Mouse (Mus musculus): ENCODE data around the gene Nup88.

Gene Nup88

DNA sequence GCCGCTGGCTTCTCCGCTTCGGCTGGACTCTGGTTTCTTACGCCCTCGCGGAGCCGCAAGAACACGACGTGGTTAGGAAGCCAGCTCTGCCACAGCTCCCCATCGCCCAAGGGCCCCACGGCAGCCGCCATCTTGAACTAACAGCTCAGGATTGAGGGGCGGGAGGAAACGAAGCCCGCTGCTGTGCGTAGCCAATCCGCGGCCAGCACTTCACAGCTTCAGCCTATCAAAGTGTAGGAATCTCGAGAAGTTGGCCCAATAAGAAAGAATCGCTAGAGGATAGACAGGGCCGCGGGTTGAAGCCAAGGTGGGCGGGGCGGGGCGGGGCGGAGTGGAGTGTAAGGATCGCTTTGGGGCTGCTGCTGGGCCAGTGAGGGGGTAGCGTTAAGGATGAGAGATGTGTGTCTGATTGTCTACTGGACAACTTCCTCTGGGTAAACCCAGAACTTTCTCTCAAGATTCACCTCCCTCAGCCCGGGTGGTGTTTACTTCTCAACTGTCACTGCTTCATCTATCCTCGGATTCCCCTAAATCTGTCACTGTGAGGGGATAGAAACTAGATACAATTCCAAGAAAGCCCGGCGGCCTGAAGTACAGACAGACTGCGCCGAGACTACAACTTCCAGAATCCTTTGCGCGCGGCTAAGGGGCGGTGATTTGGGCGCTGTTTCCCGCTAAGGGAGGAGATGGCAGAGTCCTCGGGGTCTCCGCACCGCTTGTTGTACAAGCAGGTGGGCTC, at the start of gene Nup88, which contains the start of gene Rpain:
Gene Nup88, minus strand, starts transcription at position 153 of the 739 bp plus-strand sequence.
Gene Rpain, plus strand, starts transcription at position 393 of the 739 bp plus-strand sequence.
- DNase-seq (ENCODE audit: low spot score in 2 of 2), result peak; percentile 88 to 91

DNA sequence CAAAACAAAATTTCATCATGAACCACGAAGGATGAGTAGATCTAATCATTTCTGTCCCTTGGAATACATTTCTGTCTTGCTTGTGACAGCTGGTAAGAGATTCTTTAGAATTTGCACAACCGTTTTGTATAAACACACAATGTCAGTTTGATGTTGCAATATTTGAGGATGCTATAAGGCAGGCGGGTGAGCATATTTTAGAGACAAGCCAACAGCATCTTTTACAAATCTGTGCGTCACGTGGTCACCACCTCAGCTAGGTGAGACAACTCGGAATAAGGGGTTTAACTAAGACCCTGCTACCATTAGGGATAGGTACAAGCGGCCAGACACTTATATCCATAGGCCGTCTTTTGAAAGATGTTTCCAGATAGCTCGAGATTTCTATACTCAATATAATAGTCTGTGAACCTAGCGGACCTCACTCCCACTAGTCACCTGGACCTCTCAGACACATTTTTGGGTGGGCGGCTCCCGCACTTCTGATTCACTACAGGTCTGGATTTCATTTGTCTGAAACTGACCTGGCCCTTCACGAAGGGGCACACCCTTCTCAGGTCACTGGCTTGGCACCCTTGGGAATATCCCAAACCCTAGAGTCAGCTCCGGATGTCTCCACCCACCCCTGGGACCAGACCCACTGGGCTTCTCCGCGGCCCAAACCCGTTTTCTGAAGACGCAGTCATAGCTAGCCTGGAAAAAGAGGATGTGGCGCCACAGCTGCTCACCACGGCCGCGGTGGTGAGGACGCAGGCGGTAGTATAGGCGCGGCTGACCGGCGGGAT, 48.8 kb upstream of the Nup88 start:
- no peak for DNase-seq (ENCODE audit: low spot score in 2 of 2)

DNA sequence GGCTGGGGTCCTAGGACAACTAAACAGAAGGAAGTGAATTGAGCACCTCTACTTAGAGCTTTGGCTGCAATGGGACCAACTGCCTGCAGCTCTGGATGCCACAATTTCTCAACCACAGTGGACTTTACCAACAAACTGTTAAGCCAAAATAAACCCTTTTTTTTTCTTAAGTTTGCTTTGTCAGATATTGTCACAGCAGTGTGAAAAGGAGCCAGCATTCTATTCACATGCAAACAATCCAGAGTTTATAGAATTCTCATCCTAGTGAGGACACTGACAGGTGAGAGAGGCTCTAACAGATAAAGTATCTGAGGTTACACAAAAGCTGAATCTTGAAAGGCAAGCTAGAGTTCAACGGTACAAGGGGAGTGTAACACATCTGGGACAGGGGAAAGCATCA, 47.3 kb upstream of the Nup88 start:
- no peak for DNase-seq (ENCODE audit: low spot score in 2 of 2)

DNA sequence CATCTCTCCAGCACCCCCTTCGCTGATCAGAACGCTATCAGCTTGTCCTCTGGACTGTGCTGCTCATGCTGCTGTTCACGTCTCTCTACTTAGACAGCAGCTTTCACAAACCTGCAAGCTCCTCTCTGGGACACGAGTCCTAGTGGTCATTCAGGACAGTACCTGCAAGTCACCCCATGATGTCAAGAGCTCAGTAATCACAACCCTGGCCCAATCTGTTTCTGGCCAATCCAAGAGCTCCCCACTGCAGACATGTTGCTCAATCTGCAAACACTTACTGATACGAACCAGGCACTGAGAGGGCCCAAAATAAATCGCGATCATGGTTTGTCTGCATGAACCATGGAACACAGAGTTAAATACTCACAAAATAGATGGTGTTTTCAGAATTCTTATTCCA, 43.0 kb upstream of the Nup88 start:
- DNase-seq (ENCODE audit: low spot score in 2 of 2), result no peak

DNA sequence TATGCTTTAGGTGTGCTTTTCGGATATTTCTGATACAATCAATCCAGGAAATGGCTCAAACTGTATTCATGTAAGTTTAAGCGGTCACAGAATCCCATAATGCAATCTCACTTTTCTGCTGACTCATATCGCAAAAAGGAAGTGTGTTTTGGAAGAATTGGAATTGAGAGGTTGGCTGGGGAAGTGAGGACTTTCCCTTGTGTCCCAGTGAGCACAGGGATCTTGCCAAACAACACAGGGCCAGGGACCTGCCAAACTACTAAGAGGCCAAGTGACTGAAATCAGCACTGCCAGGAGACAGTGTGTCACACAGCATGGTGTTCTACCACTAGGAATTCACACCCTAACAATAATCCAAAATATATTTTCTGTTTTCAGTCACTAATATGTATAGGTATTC, 38.5 kb upstream of the Nup88 start:
- DNase-seq (ENCODE audit: low spot score in 2 of 2), result no peak

DNA sequence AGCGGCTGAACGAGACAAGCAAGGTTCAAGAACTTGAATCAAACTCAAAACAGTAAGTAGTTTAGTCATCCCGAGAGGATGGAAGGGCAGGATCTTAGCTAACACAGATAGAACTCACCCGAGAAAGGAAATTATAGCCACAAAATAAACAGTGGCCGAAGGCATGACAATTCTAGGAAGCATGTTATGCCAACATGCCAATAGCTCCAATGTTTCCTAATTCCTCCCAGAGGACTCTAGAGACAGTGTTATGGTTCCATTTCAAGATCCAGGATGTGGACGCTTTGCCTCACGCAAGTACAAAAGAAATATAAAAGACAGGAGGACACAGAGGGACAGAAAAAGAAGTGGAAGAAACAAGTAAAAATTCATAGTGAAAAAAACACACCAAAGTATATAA, 38.1 kb upstream of the Nup88 start:
- DNase-seq (ENCODE audit: low spot score in 2 of 2), result no peak

DNA sequence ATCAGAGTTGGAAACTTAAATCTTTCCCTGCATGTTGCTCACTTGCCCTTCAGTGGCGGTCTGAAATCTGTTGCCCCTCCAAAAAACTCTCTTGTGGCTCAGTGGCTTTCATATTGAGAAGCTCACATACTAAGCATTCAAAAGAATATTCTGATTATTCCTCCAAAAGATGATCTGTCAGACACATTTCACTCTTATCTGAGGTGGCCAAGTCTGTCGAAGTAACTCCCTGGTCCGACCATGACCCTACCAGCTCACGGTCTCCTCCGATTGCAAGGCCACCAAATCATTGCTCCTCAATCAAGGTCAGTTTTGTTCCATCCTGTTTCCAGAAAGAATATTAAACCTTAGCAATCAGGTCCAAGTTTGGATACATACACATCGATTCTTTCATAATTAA, 37.3 kb upstream of the Nup88 start:
- DNase-seq (ENCODE audit: low spot score in 2 of 2), result no peak

DNA sequence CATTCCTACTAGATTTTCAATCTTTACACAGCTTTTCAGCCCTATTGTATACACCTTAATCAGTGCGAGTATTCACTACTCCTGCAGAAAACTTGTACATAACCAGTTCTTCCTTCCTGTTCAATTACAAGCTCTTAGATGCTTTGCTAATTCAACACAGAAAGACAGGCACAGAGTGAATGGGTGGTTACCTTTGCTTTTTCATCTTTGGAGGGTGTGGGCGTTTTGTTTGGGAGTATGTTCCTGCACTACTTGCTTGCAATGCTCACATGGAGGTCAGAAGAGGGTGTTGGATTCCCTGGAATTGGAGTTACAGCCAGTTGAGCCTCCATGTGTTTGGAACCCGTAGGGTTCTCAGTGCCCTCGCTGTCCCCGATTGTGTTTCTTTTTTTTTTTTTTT, 35.3 kb upstream of the Nup88 start:
- no peak for DNase-seq (ENCODE audit: low spot score in 2 of 2)

DNA sequence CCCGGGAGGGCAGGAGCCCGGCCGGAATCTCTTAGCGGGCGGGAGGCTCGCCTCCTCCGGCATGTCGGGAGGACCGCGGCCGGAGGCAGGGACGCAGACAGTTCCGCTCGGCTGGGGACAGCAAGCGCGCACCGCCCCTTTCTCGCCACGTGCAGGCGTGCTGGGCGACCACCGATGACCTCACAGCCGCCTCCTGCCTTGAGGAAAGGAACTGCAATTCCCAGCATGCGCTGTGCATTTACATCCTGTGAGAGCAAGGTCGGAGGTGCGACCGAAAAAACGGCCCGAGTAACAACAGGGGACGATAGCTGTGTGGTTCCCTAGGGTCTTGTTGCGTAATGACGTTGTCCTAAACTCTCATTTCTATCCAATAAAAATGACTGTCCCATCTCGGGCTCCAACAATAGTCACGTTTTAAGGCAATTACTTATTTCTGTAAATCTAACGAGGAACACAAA, 34.6 kb upstream of the Nup88 start, which contains the start of gene Dhx33:
Gene Dhx33, minus strand, starts transcription at position 122 of the 458 bp plus-strand sequence.
- peak; percentile 88 to 91 for DNase-seq (ENCODE audit: low spot score in 2 of 2)

DNA sequence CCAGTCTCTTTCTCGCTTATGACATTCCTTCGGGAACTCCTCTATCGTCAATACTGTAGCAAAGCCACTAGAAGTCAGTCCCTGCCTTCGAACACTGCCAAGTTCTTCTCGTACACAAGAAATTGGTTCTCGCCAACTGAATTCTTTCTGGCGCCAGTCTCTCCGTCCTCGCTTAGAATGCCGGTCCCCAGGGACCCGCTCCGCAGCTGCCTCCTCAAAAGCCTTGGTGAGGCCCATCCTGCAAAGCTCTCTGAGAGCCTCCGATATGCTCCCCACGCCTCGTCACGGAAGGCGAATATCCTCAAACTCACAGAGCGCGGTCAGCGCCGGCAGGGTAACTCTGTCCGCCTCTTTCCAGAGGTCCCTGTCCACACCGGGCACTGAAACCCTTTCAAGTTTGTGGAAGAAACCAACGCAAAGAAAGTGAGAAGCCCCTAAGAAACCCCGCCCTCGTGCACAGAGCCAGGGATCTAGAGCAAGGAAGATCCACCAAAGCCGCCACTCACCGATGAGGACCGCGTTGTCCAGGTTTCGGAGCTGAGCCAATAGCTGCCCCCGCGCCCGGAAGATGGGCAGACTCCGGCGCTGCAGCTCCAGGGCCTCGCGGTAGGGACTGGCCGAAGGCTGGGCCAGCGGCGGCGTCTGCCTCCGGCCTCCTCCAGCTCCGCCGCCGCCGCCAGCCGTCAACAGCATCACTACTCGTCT, 34.0 kb upstream of the Nup88 start:
- DNase-seq (ENCODE audit: low spot score in 2 of 2), result no peak

DNA sequence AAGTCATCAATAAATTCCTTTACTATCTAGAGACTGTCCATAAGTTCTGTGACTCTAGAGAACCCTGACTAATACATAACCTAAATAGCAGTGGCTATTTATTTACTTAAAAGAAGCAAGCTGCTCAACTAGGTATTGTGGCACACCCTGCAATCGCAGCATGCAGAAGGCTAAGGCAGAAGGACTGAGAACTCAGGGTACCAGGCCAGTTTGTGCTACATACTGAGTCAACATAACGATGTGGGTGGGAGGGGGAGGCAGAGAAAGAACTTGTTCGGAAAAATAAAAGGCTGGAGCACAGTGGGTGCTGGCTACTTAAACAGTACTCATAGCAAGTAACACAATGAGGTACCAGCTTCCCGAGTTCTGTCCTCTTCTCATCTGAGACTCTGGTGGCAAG, 31.4 kb upstream of the Nup88 start:
- no peak for DNase-seq (ENCODE audit: low spot score in 2 of 2)

DNA sequence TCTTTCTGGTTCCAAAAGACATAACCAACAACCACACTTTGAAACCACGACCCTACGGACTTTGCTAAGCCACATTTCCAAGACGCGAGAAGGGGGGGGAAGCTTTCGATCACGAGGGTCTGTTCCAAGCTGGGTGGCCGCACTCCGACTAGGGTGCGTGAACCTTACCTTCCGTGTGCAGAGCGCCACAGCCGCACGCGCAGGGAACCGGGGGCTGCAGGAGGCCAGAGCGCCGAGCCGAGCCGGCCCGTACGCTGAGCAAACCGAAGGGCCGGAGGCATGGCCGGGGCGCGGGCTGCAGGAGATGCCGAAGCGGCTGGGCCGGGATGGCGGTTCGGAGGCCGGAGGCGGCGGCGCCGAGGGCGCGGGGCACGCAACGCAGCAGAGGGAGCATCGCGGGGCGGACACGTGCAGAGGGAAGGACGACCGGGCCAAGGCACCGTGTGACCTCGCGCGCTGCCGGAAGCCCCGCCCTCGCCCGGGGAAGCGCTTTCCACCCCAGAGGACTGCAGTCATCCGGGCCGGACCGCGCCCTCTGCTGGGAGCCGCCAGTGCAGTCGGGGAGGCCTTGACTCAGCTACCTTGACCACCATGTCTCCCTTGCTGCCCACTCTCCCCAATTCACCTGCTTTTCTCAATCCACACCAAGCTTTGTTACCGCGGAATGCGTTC, 12.9 kb upstream of the Nup88 start, which contains the start of gene C1qbp:
Gene C1qbp, minus strand, starts transcription at position 470 of the 672 bp plus-strand sequence.
- DNase-seq (ENCODE audit: low spot score in 2 of 2), result peak; percentile 84 to 96

DNA sequence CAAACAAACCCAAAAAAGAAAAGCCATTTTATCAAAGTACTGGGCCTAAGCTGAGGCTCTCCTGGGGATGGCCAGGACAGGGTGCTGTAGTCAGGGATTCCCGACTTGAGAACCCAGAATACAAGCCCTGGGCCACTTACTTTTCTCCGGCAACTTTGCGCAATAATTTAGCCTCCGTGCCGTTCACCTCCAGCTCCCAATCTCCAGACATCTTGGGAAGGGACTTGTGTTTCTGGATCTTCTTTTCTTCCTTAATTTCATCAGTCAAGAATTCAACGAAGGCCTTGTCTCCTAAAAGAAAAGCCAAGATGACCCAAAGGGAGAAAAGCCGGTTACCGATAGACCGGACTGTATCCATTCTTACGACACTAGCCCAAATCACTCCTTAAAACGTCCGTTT, 12.3 kb upstream of the Nup88 start:
- DNase-seq (ENCODE audit: low spot score in 2 of 2), result no peak

DNA sequence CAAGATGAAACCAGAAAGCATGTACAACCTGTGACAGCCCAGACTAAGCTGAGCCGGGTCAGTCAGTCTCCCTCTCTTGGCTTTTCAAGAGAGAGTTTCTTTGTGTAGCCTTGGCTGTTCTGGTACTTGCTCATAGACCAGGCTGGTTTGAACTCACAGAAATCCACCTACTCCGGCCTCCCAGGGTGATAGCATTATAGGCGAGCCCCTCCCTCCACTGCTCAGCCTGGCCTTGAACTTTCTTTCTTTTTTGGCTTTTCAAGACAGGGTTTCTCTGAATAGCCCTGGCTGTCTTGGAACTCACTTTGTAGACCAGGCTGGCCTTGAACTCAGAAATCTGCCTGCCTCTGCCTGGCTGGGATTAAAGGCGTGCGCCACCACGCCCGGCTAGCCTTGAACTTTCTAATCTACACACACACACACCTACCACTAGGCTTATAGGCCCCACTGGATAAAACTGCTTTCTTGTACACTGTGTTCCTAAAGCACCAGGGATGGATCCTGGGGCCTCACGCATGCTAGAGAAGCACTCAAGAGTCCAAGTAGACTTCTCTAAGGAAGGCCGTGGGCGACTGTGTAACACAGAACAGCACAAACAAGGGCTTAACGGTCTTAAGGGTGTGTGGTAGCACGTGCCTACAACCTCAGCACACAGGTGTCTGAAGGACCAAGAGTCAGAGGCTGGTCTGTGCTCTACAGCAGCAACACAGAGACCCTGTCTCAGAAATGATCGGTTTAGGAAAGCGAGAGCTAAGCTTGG, 11.2 kb upstream of the Nup88 start:
- no peak for DNase-seq (ENCODE audit: low spot score in 2 of 2)

DNA sequence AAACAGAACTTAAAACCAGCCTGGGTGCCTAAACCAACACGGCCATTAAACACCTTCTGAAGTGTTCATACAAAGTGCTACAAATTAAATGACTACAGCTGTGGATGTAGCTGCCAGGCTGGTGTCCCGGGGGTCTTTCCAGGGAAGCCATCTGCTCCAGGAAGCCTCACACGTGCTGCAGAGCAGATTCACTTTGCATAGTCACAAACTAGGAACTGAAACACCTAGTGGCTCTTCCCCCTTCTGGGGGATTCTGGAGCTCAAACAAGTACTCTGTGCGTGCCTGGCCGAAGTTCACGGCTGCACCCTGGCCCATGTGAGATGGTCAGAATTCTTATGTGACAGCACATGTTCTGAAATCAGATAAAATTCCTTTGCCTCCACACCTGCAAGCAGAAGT, 10.5 kb upstream of the Nup88 start:
- DNase-seq (ENCODE audit: low spot score in 2 of 2), result no peak

DNA sequence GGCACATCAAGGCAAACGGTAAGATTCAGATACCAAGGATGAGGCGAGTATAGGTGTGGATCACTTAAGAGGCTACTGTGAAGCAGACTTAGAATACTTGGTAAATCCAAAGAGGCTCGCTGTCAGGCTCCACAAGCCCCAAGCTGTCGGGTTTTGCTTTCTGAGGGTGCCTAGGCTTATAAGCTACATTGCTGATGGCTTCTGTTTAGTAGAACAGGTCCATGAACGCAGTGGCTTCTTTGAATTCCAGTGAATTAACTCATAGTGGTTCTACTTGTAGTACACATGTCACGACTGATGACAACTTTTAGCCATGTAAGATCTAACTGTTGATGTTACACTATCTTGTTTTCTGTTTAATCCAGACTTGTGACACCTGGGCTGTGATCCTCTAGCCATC, 7.5 kb upstream of the Nup88 start:
- no peak for DNase-seq (ENCODE audit: low spot score in 2 of 2)

DNA sequence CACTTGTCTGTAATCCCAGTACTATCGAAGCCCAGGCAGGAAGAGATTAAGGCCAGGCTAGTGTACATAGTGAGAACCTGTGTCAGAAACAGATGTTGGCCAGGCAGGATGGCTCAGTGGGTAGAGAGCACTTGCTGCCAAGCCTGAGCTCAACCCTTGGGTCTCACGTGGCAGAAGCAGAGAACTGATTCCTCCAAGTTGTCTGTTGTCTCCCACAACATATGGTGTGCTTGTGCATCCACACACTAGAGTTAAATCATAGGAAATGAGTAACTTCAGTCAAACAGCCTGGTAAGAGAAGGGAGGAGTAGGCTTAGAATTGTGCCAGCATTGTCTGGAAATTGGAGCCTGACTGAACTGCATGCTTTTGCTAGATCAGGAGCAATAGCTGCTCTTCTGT, 5.4 kb upstream of the Nup88 start:
- no peak for DNase-seq (ENCODE audit: low spot score in 2 of 2)

DNA sequence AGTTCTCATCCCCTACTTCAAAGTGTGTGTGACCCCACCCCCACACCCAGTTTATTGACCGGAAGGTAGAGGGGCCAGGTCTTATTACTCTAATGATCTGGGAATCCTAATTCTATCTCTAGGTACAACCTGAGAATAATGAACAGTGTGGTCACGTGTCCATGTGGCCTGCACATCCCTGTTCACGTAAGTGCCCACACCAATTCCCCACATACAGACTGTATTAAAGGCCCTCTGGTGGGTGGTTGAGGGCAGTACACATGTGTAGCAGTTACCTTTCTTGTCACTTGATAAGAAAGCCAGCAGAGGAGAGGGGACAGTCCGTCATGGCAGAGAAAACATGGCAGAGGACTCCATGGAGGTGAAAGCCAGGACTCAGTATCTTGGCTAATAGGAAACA, 4.2 kb upstream of the Nup88 start:
- no peak for DNase-seq (ENCODE audit: low spot score in 2 of 2)

DNA sequence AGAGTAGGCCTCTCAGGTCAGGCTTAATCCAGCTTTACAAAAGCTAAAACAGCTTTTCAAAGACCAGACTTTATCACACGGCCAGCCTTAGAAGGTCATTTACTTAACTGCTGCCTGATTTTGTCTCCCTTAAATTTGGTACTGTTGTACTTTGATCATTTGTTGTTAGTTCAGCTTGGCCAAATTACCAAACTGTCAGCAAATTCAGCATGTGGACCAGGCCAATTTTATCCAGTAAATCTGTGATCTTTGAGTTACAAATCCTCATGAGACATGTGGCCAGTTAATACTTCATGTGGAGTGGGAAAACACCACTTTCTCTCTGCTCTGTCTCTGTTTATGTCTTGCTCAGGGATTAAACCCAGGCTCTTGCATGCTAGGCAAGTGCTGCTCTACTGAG, 2.8 kb upstream of the Nup88 start:
- DNase-seq (ENCODE audit: low spot score in 2 of 2), result no peak

DNA sequence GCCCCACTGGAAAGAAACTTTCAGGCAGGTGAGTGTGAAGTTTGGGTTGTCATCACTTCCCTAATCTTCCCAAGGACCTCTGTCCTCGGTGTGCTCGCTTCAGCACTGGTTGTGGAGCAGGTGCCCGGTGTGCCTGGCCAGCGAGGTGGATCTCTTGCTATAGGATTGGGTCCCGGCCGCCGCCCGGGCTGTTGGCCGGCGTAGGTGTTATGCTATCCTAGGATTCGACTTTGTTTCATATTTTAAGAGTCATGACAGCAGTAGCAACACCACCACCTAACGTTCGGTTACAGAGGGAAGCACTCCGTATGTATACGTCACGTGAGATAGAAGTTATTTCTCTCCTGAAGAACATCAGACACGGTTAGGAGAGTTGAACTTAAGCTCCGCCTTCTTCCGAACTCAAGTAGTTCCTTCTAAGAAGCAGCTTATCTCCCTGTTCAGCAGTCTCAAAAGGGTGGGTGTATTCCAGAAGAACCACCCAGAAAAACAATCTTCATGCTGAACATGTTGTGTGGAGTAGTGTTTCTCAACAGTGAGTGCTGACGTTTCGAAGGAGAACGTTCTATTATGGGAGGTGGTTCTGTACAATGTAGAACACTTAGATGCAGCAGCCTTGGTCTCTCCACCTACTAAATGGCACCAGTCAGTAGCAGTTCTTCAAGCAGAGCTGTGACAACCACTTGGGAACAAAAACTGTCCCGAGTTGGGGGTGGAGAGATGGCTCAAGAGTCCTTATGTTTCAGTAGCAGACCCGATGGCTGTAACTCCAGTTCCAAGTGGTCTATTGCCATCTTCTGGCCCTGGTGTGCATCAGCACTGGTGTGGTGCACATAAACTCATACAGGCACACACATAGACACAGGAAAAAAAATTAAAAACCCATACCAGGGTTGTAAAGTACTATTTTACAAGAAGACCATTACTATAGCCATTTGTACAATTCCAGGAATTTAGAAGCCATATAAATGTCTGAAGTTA, 1.1 kb upstream of the Nup88 start:
- no peak for DNase-seq (ENCODE audit: low spot score in 2 of 2)

Measured in thymus, postnatal 10 days (tissue).